Mouse (Mus musculus) olfactory bulb, adult 2 months (tissue): ENCODE data around the gene Lhx5. TPM values are rescaled to one million over a fixed set of nuclear protein-coding genes. Genes with fewer than 3 reads are reported as not detected.

Experiments used
- H3K27ac ChIP-seq: fragments of 200-500 bp; 2 replicates; pipeline ENCODE4 v1.5.1; 2012; ENCODE audit warnings: low read depth, low read length; ENCODE audit not compliant: insufficient read depth
- H3K4me1 ChIP-seq: fragments of 200-500 bp; 2 replicates; pipeline ENCODE4 v1.6.1; 2012; ENCODE audit warnings: low read length; ENCODE audit not compliant: control insufficient read depth, insufficient read depth
- H3K4me3 ChIP-seq: fragments of 200-500 bp; 2 replicates; pipeline ENCODE4 v1.5.1; 2012; ENCODE audit warnings: mild to moderate bottlenecking, low read depth, low read length, moderate library complexity; ENCODE audit not compliant: insufficient read depth
- CTCF ChIP-seq: fragments of 200-500 bp; IDR thresholded peaks from 2 replicates; pipeline ENCODE4 v1.5.1; 2012; ENCODE audit warnings: low read depth, mild to moderate bottlenecking, low read length, moderate library complexity; ENCODE audit not compliant: insufficient read depth
- POLR2A ChIP-seq: fragments of 200-500 bp; IDR thresholded peaks from 2 replicates; pipeline ENCODE4 v1.6.1; 2012; ENCODE audit warnings: mild to moderate bottlenecking, low read depth, low read length, moderate library complexity; ENCODE audit not compliant: insufficient read depth
- WGBS: fragments of 180-500 bp; shearing (Covaris S2); methylation state at CpG from one replicate; pipeline ENCODE4 v1.1.7; 2018; 5-methylcytosine and 5-hydroxymethylcytosine counted together
- polyA plus RNA-seq: library from polyadenylated mRNA; stranded (reverse); fragments of >200 nt; gene quantifications from 2 replicates; pipeline ENCODE4 v1.2.4, GENCODE M21; 2012; ENCODE audit warnings: low replicate concordance; ENCODE audit not compliant: missing spikeins, insufficient read depth, insufficient read length

Gene Lhx5
- polyA plus RNA-seq, 1 experiment, result not detected

GRCm38 (mm10) chr5:120409385-120410378 is 21.8 kb upstream of the Lhx5 start:
- 1% methylated on average over 41 of the region's 41 CpGs for WGBS
- Histone ChIP-seq H3K27ac (no peak overlapping the region), H3K4me3 (peak overlapping the region; percentile 4; the same call in 1 of the 2 replicates), H3K4me1 (peaks cover 9% of the 10 kb centered on the region; the same call in 1 of the 2 replicates)
- TF ChIP-seq CTCF, result no peak
- no peak for TF ChIP-seq POLR2A

GRCm38 (mm10) chr5:120413436-120413835 is 18.1 kb upstream of the Lhx5 start:
- no peak for TF ChIP-seq CTCF
- TF ChIP-seq POLR2A, result no peak
- Histone ChIP-seq H3K4me1 (peaks cover 9% of the 10 kb centered on the region; the same call in 1 of the 2 replicates), H3K4me3 (no peak overlapping the region), H3K27ac (no peak overlapping the region)
- 86% methylated on average over 6 of the region's 6 CpGs for WGBS

GRCm38 (mm10) chr5:120420106-120420505 is 11.4 kb upstream of the Lhx5 start:
- Histone ChIP-seq H3K27ac (no peak overlapping the region), H3K4me1 (no peaks in the 10 kb centered on the region), H3K4me3 (no peak overlapping the region)
- 84% methylated on average over 8 of the region's 8 CpGs for WGBS
- no peak for TF ChIP-seq POLR2A
- TF ChIP-seq CTCF, result no peak

GRCm38 (mm10) chr5:120424039-120424438 is 7.5 kb upstream of the Lhx5 start:
- no peak for TF ChIP-seq CTCF
- TF ChIP-seq POLR2A, result no peak
- 2% methylated on average over 19 of the region's 19 CpGs for WGBS
- H3K4me3 ChIP-seq, result no peak overlapping the region
- H3K4me1 ChIP-seq, result peaks cover 3% of the 10 kb centered on the region; the same call in 1 of the 2 replicates
- H3K27ac ChIP-seq, result no peak overlapping the region

GRCm38 (mm10) chr5:120424657-120425056 is 6.8 kb upstream of the Lhx5 start:
- WGBS, result 2% methylated on average over 11 of the region's 11 CpGs
- Histone ChIP-seq H3K4me3 (no peak overlapping the region), H3K4me1 (peaks cover 3% of the 10 kb centered on the region; the same call in 1 of the 2 replicates), H3K27ac (no peak overlapping the region)
- TF ChIP-seq CTCF (no peak), POLR2A (no peak)

GRCm38 (mm10) chr5:120425711-120426110 is 5.8 kb upstream of the Lhx5 start:
- WGBS, result 2% methylated on average over 18 of the region's 20 CpGs
- no peak overlapping the region for H3K4me3 ChIP-seq

GRCm38 (mm10) chr5:120426572-120426971 is 4.9 kb upstream of the Lhx5 start:
- TF ChIP-seq CTCF (no peak), POLR2A (no peak)
- Histone ChIP-seq H3K4me3 (no peak overlapping the region), H3K4me1 (peaks cover 3% of the 10 kb centered on the region; the same call in 1 of the 2 replicates), H3K27ac (no peak overlapping the region)
- 2% methylated on average over 10 of the region's 10 CpGs for WGBS

More at GRCm38 (mm10) chr5:120425711-120426110, 5.8 kb upstream of the Lhx5 start:
- H3K4me1 ChIP-seq, result peaks cover 3% of the 10 kb centered on the region; the same call in 1 of the 2 replicates
- H3K27ac ChIP-seq, result no peak overlapping the region
- TF ChIP-seq POLR2A (no peak), CTCF (no peak)

- Histone ChIP-seq H3K27ac (no peak overlapping the region), H3K4me3 (no peak overlapping the region), H3K4me1 (peaks cover 7% of the 10 kb centered on the region; the same call in 1 of the 2 replicates)
- WGBS, result 1% methylated on average over 33 of the region's 33 CpGs
- TF ChIP-seq POLR2A (no peak), CTCF (no peak)
These were observed 4.0 kb upstream of the Lhx5 start for GRCm38 (mm10) chr5:120427451-120427938.
